In genomic region chr19:15836201-15836955, GRCm38 (mm10) we compare ENCODE assay signal across 10 mouse cellular contexts.
DNase-seq lines count a peak whose midpoint lies in the region; ATAC-seq and TF ChIP-seq lines count a peak whose summit lies in the region.
"Had no signal": no experiment of that assay in that cellular context is flagged by ENCODE, and none has a peak within 500 bp of the region (broad histone marks: within the 10 kb centered on the region; RNA-seq: fewer than 3 reads in every experiment).

No protein-coding gene starts in this region.

- peak; percentile 65 for ATAC-seq in forebrain, embryonic 11.5 days (replicated peaks; ENCODE audit: low FRiP score)
- peak; percentile 60 for ATAC-seq in hindbrain, embryonic 14.5 days (ENCODE audit: low FRiP score)
- ATAC-seq in stomach, postnatal 0 days (ENCODE audit: low FRiP score, low TSS enrichment): no peak

- 55% methylated on average over 7 of the region's 7 CpGs for WGBS in forebrain, embryonic 11.5 days
- 67% methylated on average over 7 of the region's 7 CpGs for WGBS in forebrain, embryonic 10.5 days
- WGBS in hindbrain, embryonic 14.5 days: 20% methylated on average over 7 of the region's 7 CpGs
- 52% methylated on average over 7 of the region's 7 CpGs for WGBS in stomach, postnatal 0 days

- TF ChIP-seq CTCF in stomach, postnatal 0 days (IDR thresholded peaks at IDR 0.05; ENCODE audit: low read depth): no peak

- no peaks in the 10 kb centered on the region for H3K36me3 ChIP-seq in forebrain, embryonic 11.5 days (ENCODE audit: control insufficient read depth, insufficient read depth, low read length)
- no peaks in the 10 kb centered on the region for H3K36me3 ChIP-seq in forebrain, embryonic 10.5 days (replicated peaks)
- H3K36me3 ChIP-seq in hindbrain, embryonic 14.5 days (replicated peaks; ENCODE audit: control insufficient read depth, insufficient read depth): no peaks in the 10 kb centered on the region
- H3K36me3 ChIP-seq in stomach, postnatal 0 days (ENCODE audit: control insufficient read depth, insufficient read depth, low read length): no peaks in the 10 kb centered on the region
- H3K36me3 ChIP-seq: limb, embryonic 15.5 days had no signal

- H3K9ac ChIP-seq in forebrain, embryonic 11.5 days (ENCODE audit: low read length): no peak overlapping the region
- H3K9ac ChIP-seq in hindbrain, embryonic 14.5 days: no peak overlapping the region; the same call in 1 of the 2 replicates
- H3K9ac ChIP-seq in stomach, postnatal 0 days (ENCODE audit: low read length): no peak overlapping the region
- H3K9ac ChIP-seq: limb, embryonic 15.5 days had no signal

- no peak overlapping the region for H3K4me2 ChIP-seq in forebrain, embryonic 11.5 days (ENCODE audit: low read depth, low read length, severe bottlenecking)
- H3K4me2 ChIP-seq in hindbrain, embryonic 14.5 days (replicated peaks): peak overlapping the region; percentile 40
- no peak overlapping the region for H3K4me2 ChIP-seq in stomach, postnatal 0 days (replicated peaks; ENCODE audit: low read depth)
- H3K4me2 ChIP-seq: limb, embryonic 15.5 days had no signal

- H3K27me3 ChIP-seq in forebrain, embryonic 11.5 days (ENCODE audit: control insufficient read depth, insufficient read depth, low read length): no peaks in the 10 kb centered on the region
- peaks cover 25% of the 10 kb centered on the region; the same call in 1 of the 2 replicates for H3K27me3 ChIP-seq in forebrain, embryonic 10.5 days (ENCODE audit: poor library complexity, severe bottlenecking)
- H3K27me3 ChIP-seq in hindbrain, embryonic 14.5 days (ENCODE audit: control insufficient read depth, insufficient read depth, low read length): no peaks in the 10 kb centered on the region
- no peaks in the 10 kb centered on the region for H3K27me3 ChIP-seq in stomach, postnatal 0 days (ENCODE audit: control insufficient read depth, insufficient read depth, low read length)
- H3K27me3 ChIP-seq: limb, embryonic 15.5 days had no signal

- peak overlapping the region; percentile 57 for H3K27ac ChIP-seq in forebrain, embryonic 11.5 days (ENCODE audit: low read depth, low read length)
- H3K27ac ChIP-seq in forebrain, embryonic 10.5 days: no peak overlapping the region
- H3K27ac ChIP-seq in hindbrain, embryonic 14.5 days: peak overlapping the region; percentile 80
- no peak overlapping the region for H3K27ac ChIP-seq in stomach, postnatal 0 days (replicated peaks)
- H3K27ac ChIP-seq: limb, embryonic 15.5 days had no signal

- DNase-seq in forebrain, embryonic 11.5 days (ENCODE audit: low spot score): no peak
- DNase-seq in forebrain, embryonic 10.5 days (ENCODE audit: extremely low spot score, low spot score): no peak
- peak; percentile 4 to 11 for DNase-seq in right cerebral cortex, adult 2 months (ENCODE audit: low spot score in 2 of 2)
- DNase-seq in right cerebral cortex, postnatal 25 days: no peak
- no peak for DNase-seq in hindbrain, embryonic 14.5 days (ENCODE audit: low spot score)
- no peak for DNase-seq in stomach, postnatal 0 days (ENCODE audit: low spot score)
- DNase-seq in gastrocnemius, postnatal 25 days: no peak
- no peak for DNase-seq in testis, postnatal 14 days (ENCODE audit: low spot score)
- DNase-seq: spleen, adult 18-20 months had no signal

- no peaks in the 10 kb centered on the region for H3K9me3 ChIP-seq in forebrain, embryonic 11.5 days (ENCODE audit: control insufficient read depth, low read length)
- no peaks in the 10 kb centered on the region for H3K9me3 ChIP-seq in forebrain, embryonic 10.5 days
- no peaks in the 10 kb centered on the region for H3K9me3 ChIP-seq in hindbrain, embryonic 14.5 days (ENCODE audit: control insufficient read depth, low read length)
- no peaks in the 10 kb centered on the region for H3K9me3 ChIP-seq in stomach, postnatal 0 days (ENCODE audit: control insufficient read depth, low read length)
- H3K9me3 ChIP-seq: limb, embryonic 15.5 days had no signal

- no peak overlapping the region for H3K4me3 ChIP-seq in forebrain, embryonic 11.5 days (ENCODE audit: low read depth, low read length)
- H3K4me3 ChIP-seq in forebrain, embryonic 10.5 days: no peak overlapping the region
- H3K4me3 ChIP-seq in hindbrain, embryonic 14.5 days (replicated peaks; ENCODE audit: low read length): no peak overlapping the region
- no peak overlapping the region for H3K4me3 ChIP-seq in stomach, postnatal 0 days (ENCODE audit: low read depth, low read length)
- H3K4me3 ChIP-seq: limb, embryonic 15.5 days had no signal

- TF ChIP-seq EP300 in stomach, postnatal 0 days (optimal IDR thresholded peaks at IDR 0.05): no peak

- H3K4me1 ChIP-seq in forebrain, embryonic 11.5 days (replicated peaks; ENCODE audit: control insufficient read depth, insufficient read depth, low read length): peaks cover 13% of the 10 kb centered on the region; the same call in 1 of the 2 replicates
- H3K4me1 ChIP-seq in forebrain, embryonic 10.5 days: peaks cover 28% of the 10 kb centered on the region
- H3K4me1 ChIP-seq in hindbrain, embryonic 14.5 days (replicated peaks; ENCODE audit: control insufficient read depth, insufficient read depth, low read length): peaks cover 24% of the 10 kb centered on the region
- H3K4me1 ChIP-seq in stomach, postnatal 0 days (replicated peaks; ENCODE audit: control insufficient read depth, insufficient read depth): no peaks in the 10 kb centered on the region

Comparison
In these comparisons a context has a peak if more than half of its experiments do, and no peak if none do; other contexts are left out.
1. DNase-seq: peak in right cerebral cortex, adult 2 months (2 of 2); none in forebrain, embryonic 11.5 days (single experiment), forebrain, embryonic 10.5 days (single experiment), right cerebral cortex, postnatal 25 days (single experiment), hindbrain, embryonic 14.5 days (single experiment), stomach, postnatal 0 days (single experiment), gastrocnemius, postnatal 25 days (single experiment) and testis, postnatal 14 days (single experiment).
2. H3K27ac ChIP-seq: peak in forebrain, embryonic 11.5 days (single experiment) and hindbrain, embryonic 14.5 days (single experiment); none in forebrain, embryonic 10.5 days (single experiment) and stomach, postnatal 0 days (single experiment).